Mouse (Mus musculus): ENCODE measurements around the gene Mcm9.
"Not testable (repeated sequence)": the region's sequence is repeated elsewhere in the genome, so short reads cannot be mapped to it uniquely, and the experiment has no call there.

Gene Mcm9

GRCm38 (mm10) chr10:53499518-53499917 is 130.7 kb downstream of the Mcm9 start:
- DNase-seq (ENCODE audit: low spot score) = no peak

- not testable (repeated sequence) for DNase-seq (ENCODE audit: low spot score)
Observed at GRCm38 (mm10) chr10:53495349-53495748, 134.9 kb downstream of the Mcm9 start.

- DNase-seq (ENCODE audit: low spot score) = no peak
Observed at GRCm38 (mm10) chr10:53493954-53494353, 136.3 kb downstream of the Mcm9 start.
